Mouse (Mus musculus) spleen, adult 12 weeks (tissue): ENCODE data around the gene Serpina10.
A peak's percentile ranks its signal among the peaks of the same experiment; 100 is the strongest.
"Not testable (repeated sequence)": the region's sequence is repeated elsewhere in the genome, so short reads cannot be mapped to it uniquely, and the experiment has no call there.

Source experiments
- DNase-seq: peaks from one replicate; pipeline ENCODE4 v3.0.0; 2022; ENCODE audit warnings: low spot score

The Serpina10 gene

DNA sequence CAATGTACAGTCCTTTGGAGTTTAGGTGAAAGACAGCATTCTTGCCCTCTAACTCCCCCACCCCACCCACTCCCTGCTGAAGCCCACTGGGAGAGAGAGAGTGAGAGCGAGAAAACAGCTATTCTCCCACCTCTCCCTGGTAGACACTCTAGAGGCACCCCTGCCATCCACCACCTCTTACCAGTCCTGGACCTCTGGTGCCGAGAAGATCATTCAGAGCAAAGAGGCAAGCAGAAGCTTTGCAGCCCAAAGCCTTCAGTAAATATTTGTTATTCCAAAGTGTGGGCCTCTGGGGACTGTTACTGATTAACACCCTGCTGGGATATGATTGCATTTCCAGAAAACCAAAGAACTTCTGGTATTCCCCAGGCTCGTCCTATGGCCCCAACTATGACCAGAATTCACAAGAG is at the start of gene Serpina10:
Gene Serpina10, minus strand, starts transcription at position 242 of the 410 bp plus-strand sequence.
- no peak for DNase-seq

DNA sequence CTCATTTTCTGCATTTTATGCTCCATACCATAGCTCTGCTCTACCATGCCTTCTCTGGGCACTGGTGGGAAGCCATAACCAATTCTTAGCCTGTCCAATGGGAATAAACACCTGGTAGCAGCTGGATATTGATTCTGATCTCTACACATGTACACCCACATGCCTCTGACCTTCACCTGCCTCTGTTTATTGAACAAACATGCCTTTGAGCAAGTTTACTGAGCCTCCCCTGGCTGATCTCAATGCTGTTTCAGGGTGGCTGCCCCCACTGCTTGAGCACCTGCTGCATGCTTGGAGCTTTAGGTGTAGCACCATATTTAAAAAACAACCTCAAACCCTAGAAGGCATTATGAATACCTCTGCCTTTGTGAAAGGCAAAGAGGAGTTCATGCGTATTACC is 48.6 kb upstream of the Serpina10 start:
- not testable (repeated sequence) for DNase-seq

DNA sequence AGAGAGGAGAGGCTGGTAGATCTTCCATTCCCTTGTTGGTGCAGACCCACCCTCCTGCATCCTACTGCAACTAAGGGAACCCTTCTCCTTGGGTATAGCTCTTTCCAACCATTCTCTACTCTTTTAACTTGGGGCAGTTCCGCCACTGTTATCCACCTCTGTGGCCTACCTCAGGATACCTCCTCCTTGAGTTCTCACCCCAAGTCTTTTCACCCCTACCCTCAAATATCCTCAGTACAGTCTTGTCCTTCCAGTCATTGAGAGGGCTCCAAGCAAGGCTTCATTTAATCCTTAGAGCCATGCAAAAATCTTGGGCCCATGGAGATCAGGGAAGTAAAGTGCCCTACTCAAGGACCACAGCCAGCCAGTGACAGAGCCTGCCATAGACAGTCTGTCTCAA is 44.8 kb upstream of the Serpina10 start, which contains the start of gene Serpina16:
Gene Serpina16, minus strand, starts transcription at position 101 of the 400 bp plus-strand sequence.
- DNase-seq = no peak

DNA sequence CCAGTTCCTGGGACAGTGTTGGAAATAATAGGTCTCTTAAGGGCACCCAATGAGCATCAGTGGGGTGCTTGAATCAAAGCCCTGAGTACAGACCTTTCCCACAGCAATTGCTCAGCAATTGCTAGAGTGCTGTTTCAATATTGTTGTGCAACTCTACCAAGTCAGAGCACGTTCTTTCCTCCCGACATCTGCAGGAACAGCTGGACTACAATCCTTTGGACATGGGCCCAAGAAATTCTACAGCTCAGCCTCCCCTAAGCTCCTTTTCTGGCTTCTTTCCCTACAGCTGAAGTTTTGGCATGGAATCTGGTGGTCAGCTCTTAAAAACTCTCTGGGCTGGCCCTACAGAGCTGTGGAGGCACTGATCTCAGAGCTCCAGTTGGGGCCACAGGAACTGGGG is 41.9 kb upstream of the Serpina10 start:
- DNase-seq = no peak

DNA sequence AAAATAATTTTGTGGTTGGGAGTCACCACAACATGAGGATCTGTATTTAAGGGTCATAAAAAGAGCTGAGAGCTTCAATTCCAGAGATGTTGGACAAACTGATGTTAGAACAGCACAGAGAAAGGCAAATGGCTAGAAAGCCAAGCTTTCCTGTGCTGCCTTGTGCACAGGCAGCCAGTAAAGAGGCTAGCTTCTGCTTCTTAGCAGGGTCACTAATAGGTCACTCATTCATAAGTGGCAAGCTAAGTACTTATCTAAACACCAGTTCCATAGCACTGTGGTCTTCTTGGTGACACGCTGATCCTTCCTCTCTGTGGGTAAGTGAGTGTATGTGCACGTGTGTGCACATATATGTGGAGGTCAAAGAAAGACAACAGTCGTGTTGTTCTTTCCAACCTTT is 40.2 kb upstream of the Serpina10 start:
- no peak for DNase-seq

DNA sequence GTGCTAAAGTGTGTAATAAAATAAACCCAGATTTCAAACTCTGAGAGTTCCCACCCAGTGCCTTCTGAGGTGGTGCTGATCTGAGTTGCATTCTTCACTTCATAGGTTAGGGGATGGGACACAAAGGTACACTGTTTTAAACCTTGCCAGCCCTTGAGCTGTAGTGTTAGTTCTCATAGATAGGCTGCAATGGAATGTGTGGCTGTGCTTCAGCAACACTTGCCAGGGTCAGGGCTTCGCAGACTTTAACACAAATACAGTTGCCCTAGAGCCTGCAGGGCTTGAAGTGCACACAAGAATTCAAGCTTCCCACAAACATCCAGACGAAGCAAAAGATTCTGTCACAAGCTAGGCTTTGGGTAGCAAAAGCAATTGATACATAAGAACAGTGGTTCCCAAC is 39.7 kb upstream of the Serpina10 start:
- DNase-seq = no peak

DNA sequence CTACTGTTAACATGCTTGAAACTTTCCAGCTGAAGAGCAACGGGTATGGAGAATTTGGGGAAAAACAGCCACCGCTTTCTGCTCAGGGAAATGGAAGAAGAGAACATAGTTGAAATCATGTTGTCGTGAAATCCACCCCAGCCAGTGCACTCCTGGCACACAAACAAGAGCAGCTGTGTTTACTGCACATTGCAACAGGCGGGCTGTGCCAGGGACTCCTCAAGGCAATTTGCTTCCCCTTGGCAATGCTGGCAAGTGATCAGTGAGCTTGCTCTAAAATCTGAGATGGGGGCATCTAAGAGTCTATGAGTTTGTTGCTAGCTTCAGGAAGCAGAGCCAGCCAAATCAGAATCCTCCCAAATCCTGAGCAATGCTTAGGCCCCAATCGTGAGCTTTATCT is 39.1 kb upstream of the Serpina10 start:
- DNase-seq = no peak

DNA sequence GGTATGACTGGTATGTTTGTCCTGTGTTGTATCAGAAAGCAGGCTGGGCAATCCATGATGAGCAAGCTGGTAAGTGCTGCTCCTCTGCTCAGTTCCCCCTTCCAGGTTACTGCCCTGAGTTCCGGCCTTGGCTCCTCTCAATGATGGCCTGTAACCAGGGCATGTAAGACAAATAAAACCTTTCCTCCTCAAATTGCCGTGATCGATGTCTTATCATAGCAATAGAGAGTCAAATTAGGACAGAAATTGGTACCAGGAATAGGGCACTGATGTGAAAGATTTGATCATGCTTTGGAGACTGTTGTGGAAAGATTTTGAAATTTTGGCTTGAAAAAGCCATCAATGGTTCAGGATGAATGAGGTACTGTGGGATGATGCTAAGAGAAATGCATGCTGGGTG is 34.0 kb upstream of the Serpina10 start:
- no peak for DNase-seq

DNA sequence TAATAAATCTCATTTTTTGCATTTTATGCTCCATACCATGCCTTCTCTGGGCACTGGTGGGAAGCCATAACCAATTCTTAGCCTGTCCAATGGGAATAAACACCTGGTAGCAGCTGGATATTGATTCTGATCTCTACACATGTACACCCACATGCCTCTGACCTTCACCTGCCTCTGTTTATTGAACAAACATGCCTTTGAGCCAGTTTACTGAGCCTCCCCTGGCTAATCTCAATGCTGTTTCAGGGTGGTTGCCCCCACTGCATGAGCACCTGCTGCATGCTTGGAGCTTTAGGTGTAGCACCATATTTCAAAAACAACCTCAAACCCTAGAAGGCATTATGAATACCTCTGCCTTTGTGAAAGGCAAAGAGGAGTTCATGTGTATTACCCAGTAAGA is 30.8 kb upstream of the Serpina10 start:
- DNase-seq = not testable (repeated sequence)

DNA sequence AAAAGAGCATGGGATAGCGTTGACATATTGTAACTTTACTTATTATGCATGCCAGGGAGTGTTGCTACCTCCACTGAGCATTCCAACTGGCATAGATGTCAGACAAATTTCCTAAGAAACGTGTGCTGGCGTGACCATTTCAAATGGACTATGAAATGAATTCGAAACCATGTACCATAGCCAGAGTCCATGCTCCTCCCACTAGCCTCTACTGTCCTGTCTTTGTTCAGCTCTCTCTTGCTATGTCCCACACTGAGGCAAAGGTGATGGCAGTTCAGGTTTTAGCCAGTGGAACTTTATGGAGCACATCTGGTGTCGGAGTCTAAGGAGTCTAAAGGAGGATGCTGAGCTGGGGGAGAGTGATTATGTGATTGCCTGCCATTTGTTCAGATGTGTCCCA is 28.8 kb upstream of the Serpina10 start:
- no peak for DNase-seq

DNA sequence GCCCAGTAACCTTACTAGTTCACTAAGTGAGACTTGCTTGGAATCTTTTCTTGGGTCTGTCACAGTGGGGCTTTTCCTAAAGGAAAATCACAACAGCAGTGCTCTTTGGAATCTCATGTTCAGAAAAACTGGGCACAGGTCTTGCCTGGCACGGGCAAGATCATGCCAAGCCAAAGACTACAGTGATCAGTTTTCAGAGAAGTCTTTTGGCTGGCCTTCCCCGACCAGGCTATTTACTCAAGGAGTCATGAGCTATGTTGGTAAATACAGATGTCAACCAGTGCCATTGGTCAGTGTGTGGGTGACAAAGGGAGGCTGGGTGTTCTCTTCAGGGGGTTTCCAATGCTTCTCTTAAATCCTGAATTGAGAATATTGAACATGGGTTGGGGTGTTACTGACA is 27.9 kb upstream of the Serpina10 start:
- DNase-seq = no peak

DNA sequence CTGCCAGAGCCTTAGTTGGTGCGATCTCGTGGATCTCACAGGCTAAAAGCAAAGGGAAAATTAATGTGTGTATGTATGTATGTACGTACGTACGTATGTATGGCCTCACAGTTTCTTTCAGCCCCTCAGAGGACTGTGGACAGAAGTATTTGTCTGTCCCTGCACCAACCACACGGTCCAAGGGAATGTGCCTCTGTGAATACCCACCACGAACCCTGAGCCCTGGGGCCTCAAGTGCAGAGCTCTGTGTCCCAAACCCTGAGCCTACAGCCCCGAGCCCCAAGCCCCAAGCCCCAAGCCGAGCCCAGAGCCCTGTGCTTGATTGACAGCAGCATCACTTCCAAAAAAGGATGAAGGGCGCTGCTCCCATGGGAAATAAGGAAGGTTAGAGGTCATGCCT is 26.7 kb upstream of the Serpina10 start:
- DNase-seq = no peak

DNA sequence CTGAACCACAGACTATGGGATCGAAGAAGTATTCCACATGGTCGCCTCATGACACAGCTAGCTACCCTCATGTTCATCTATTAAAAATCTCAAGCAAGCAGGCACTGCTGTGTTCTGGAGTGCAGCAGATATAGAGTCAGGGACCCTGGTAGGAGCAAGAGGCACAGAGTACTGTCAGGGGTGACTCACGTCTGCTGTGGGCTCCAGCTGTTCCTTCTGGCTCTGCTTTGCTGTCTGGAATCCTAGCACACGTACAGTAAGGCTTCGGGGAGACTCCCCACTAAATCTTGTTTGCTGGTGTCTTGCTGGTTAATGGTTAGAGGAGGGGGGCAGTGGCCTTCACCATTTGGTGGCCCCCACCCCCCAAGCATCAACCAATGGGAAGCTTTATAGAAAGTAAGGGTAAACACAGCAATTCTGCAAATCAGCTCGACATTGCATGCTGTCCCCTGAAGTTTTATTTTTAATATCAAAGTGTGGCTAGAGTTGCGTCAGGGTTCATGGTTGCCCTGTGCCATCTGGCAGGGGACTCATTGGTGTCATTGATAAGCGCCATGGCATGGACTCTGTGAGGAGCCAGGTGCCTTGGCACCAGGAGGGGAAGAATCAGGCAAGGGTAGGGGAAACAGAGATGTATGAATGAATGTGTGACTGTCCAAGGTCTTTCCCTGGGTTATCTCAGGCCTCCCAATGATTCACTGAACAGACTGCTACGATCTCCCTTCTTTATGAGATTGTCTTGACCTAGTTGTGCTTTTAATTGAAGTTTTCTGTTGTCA is 25.8 kb upstream of the Serpina10 start, which contains the start of gene Serpina6:
Gene Serpina6, minus strand, starts transcription at position 365 of the 779 bp plus-strand sequence.
- DNase-seq = no peak

DNA sequence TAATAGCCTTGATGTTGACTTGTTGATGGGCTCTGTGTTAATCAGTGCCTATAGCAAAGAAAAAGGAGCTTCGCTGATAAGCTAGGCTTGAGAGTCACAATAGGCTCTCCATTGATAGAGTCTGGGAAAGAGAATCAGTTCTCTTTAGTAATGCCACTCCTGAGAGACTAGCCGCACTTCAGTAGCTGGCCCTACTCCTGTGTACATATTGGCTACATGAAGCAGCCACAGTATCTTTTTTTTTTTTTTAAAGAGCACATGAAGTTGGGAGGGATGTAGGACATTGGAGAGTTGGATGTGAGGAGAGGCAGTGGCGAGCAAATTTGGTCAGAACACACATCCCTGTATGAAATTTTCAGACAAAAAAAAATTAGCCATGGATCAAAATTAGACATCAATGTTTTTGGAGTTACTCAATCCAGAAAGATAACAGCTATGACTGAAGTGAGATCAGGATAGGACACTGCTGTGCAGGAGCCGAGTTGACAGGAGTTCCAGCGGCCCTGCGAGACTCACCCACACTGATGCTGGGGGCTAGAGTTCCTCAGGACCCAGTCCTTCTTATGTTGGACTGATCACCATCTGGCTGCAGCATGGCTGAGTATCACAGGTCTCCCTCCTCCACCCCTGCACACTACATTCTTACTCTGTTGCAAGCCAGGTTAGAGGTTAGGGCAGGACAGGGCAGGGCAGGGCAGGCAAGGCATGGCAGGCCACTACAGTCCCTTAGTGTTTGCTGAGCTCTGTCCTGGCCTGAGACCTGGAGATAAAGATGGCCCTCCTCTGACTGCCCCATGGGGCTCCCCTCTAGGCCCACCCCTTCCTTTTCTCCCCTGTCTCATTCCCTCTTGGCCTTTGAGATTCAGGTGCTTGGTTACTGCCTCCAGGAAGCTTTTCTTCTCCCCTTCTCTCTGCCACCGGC is 24.1 kb upstream of the Serpina10 start:
- no peak for DNase-seq

DNA sequence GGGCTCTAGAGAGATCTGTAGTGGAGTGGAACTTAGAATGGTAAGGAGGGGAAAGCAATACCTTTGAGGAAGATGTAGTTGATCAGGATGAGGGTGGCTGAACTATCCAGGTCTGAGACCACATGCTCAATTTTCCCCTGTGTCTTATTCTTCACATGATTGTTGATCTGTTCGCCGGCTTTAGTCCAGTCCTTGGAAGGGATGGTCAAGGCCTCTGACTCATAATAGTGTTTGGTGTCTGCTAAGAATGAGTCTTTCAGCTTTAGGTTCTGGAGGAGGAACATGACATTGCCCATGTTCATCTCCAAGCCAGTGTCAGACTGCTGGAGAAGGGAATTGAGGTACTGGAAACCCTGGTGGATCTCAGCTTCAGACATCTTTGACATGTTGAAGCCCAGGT is 22.6 kb upstream of the Serpina10 start:
- DNase-seq = no peak

DNA sequence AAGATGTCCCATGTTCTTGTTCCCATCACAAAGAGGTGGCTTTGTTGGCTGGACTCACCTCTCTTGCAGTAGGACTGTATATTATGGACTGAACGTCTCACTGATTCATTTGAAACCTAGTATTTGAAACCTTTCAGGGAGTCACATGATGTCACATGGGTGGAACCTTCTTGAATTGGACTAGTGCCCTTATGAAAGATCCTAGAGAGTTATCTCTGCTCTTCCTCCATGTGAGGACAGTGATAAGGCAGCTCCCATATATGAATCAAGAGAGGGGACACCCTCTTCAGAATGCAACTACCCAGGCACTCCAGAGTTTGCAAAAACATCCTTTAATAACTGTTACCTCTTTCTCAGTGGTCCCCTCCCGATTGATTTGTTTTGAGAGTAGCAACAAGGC is 15.1 kb upstream of the Serpina10 start:
- DNase-seq = no peak

DNA sequence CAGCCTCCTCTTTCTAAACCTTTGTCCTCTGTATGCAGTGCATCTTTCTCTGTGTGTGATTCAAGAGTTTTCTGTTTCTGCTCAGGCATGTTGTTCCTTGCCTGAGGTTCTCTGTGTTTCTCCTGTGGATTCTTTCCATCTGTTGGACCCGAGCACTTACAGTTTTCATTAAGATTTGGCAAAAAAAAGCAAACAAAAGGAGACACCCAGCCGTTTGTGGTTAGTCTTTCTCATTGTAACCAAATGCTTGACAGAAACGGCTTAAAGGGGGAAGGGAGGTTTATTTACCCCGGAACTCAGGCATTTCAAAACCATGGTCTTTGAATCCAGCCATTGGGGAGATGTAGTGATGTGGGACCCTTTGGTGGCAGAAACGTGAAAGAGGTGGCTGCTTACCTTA is 13.4 kb upstream of the Serpina10 start:
- no peak for DNase-seq

DNA sequence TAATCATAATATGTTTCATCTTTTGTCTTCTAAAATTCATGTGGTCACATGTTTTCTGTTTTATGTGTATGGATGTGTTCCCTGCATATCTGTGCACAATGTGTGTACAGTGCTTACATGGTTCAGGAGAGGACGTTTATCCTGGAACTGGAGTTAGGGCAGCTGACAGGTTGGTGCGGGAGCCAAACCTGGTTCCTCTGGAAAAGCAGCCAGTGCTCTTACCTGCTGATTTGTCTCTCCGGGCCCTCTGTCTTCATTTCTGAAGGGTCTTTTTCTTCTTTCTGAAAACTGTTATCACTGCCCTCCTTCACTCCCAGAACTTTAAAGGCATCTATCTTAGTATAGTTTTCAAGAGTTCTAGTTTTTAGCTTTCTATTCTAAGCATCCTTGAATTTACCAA is 12.6 kb upstream of the Serpina10 start:
- DNase-seq = no peak

DNA sequence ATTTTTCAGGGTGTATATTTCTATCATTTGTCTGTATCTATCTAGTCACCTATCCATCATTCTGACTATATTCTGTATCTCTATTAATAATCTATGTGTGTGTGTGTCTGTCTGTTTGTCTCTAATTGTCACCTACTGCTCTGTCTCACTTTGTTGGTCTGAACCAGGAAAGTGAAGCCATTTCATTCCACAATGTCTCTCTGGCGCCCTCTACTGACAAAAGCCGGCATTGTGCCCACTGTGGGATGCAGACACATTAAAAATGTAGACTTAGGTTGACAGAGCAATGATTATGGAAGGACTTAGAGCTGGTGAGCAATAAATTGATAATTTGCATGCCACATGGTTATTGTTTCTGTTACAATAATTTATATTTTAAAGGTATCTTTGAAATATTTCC is 12.1 kb upstream of the Serpina10 start:
- DNase-seq = peak; percentile 8

DNA sequence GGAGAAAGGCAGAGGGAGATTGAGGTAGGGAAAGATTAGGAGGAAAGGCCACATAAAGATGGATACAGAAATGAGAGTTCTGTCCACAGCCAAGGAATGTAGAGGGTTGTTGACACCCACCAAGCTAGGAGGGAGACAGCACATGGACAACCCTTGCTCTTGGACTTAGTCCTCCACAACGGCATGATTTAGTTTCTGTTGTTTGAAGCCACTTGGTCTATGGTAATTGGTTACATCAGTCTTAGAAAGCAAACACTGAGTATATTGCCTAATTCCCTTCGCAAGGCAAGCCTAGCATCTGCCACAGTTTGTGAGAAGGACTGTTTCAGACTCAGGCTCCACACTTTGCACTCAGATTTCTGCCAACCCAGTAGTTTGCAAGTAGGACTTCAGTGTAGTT is 4.6 kb upstream of the Serpina10 start:
- no peak for DNase-seq

DNA sequence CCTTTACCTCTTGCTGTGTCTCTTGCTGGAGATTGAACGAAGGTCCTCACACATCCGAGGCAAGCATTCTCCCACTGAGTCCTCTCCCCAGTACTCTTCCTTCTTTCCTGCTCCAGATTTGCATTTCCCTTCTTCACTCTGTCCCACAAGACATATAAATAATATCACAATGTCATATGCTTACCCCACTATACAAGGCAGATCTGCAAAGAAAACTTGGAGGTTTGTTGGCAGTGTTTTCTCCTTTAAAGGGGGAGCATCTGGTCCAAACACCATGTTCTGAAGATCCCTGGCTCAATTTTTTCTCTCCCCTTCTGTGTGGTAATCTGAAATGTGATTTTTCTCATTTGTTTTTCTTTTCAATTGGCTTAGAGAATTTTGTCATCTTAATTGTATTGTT is 3.2 kb upstream of the Serpina10 start:
- no peak for DNase-seq

DNA sequence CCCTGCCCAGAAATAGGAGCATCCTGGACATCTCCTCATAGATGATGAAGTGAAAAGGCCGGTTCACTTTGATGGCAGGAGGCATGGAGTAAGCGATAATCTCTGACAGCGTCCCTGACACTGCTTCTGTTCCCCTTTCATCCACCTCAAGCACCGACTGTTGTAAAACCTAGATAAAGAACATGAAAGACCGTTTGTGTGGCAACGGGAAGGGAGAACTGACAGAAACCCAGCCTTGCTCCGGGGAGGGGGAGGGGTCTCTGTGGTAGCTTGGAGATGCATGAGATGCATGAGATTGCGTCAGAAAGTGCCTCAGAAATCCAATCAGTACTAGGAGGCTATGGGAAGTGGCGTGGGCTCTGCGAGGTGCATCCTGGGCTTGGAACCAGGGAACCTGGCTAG is 14.4 kb downstream of the Serpina10 start:
- no peak for DNase-seq

DNA sequence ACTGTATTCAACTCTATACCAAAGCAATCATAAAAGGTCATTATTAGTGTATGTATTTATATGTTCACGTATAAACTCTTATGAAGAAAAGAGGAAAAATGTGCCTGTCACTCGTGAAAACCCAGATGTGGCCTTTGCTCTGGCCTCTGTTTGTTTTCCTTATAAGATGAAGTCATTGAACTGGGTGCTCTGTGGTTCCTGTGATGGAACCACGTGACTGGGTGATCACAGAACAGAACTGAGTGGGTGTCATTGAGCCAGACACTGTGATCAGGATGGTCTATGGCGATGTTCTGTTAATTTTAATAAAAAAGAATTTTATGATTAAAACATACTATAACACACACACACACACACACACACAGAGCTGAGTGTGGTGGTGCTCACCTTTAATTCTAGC is 15.5 kb downstream of the Serpina10 start:
- no peak for DNase-seq
